Comparison of ENCODE assay signal across 9 mouse cellular contexts in genomic region chr17:34712951-34713350, GRCm38 (mm10). TPM values are rescaled to one million over a fixed set of nuclear protein-coding genes. Genes with fewer than 3 reads are reported as not detected.
A peak's percentile ranks its signal among the peaks of the same experiment; 100 is the strongest.
DNase-seq lines count a peak whose midpoint lies in the region; ATAC-seq lines count a peak whose summit lies in the region.
"Had no signal": no experiment of that assay in that cellular context is flagged by ENCODE, and none has a peak within 500 bp of the region (broad histone marks: within the 10 kb centered on the region; RNA-seq: fewer than 3 reads in every experiment).

No protein-coding gene starts in this region.

- no peak for ATAC-seq in cerebellum, adult (ENCODE audit: insufficient number of reproducible peaks, low FRiP score, low TSS enrichment)

- intact Hi-C loops in gastrocnemius, postnatal 14 days (cut with DNase I; ENCODE audit: low total_unique reads), result loop anchor here (5.0 kb wide), 1 partner anchor 61 kb away; no protein-coding TSS in a partner anchor

- peak; percentile 52 for DNase-seq in cerebellum, adult 11 months
- peak; percentile 39 for DNase-seq in A20 (ENCODE audit: low read depth, low spot score)
- peak; percentile 34 for DNase-seq in cerebellum, adult 11-12 months
- DNase-seq in gastrocnemius, postnatal 14 days, result peak; percentile 64
- peak; percentile 84 for DNase-seq in kidney, postnatal 4 days
- DNase-seq in lung, postnatal 10 days, result peak; percentile 87
- peak; percentile 37 for DNase-seq in splenic B cell, adult 2 months (ENCODE audit: low read depth, low spot score)

- no peaks in the 10 kb centered on the region for H3K36me3 ChIP-seq in splenic B cell, adult 2 months (ENCODE audit: control insufficient read depth, insufficient read depth, low read length, poor library complexity, severe bottlenecking)
- H3K36me3 ChIP-seq: heart, embryonic 15.5 days had no signal

- H3K27me3 ChIP-seq in splenic B cell, adult 2 months (ENCODE audit: control insufficient read depth, insufficient read depth, low read length, poor library complexity, severe bottlenecking), result no peaks in the 10 kb centered on the region

RNA-seq across cellular contexts. Expression of gene C4b, which starts 30.7 kb away (rescaled TPM):
- total RNA-seq in gastrocnemius, postnatal 14 days (2021), result 1 to 10 TPM in 1 of 2 experiments, under 1 TPM in 1; 0.93 to 1.8 TPM

RNA-seq across cellular contexts. Expression of gene Tnxb, which starts 42.6 kb away (rescaled TPM):
- 10 to 100 TPM; 69.8 to 85.6 TPM for total RNA-seq in gastrocnemius, postnatal 14 days (2021)

Comparison
In these comparisons a context has a peak if more than half of its experiments do, and no peak if none do; other contexts are left out.
1. DNase-seq: peak in every context shown above with its lines; median percentile 87 in lung, postnatal 10 days; 84 in kidney, postnatal 4 days; 64 in gastrocnemius, postnatal 14 days; 52 in cerebellum, adult 11 months; 39 in A20; 37 in splenic B cell, adult 2 months; 34 in cerebellum, adult 11-12 months.